Mouse (Mus musculus) cerebellum, adult 2 months (tissue): Measurements from ENCODE around the gene Cdc42ep1.

Experiments used
- CTCF ChIP-seq: fragments of 200-500 bp; IDR thresholded peaks from 2 replicates; pipeline ENCODE4 v1.5.1; 2011; ENCODE audit warnings: low read depth, mild to moderate bottlenecking, control low read depth, low read length, moderate library complexity, borderline replicate concordance; ENCODE audit not compliant: insufficient read depth
- POLR2A ChIP-seq: fragments of 200-500 bp; IDR thresholded peaks from 2 replicates; pipeline ENCODE4 v1.6.1; 2011; ENCODE audit warnings: low read length, control low read depth, borderline replicate concordance; ENCODE audit not compliant: insufficient read depth

GRCm38 (mm10) chr15:78836086-78836621 is 6.3 kb upstream of the Cdc42ep1 start:
- no peak for TF ChIP-seq CTCF
- no peak for TF ChIP-seq POLR2A
